Mouse (Mus musculus) leukemia stem cell, adult 10-12 weeks (primary cell): ENCODE results near the gene Alkbh6. TPM values are rescaled to one million over a fixed set of nuclear protein-coding genes. Genes with fewer than 3 reads are reported as not detected.

Source experiments
- polyA plus RNA-seq: library from polyadenylated mRNA; stranded (reverse); fragments of >175 nt; gene quantifications from 2 replicates; pipeline ENCODE4 v1.2.3, GENCODE M21; 2012; ENCODE audit warnings: low replicate concordance

Alkbh6 gene
- polyA plus RNA-seq = 91.3 and 100.0 TPM in 2 replicates

DNA sequence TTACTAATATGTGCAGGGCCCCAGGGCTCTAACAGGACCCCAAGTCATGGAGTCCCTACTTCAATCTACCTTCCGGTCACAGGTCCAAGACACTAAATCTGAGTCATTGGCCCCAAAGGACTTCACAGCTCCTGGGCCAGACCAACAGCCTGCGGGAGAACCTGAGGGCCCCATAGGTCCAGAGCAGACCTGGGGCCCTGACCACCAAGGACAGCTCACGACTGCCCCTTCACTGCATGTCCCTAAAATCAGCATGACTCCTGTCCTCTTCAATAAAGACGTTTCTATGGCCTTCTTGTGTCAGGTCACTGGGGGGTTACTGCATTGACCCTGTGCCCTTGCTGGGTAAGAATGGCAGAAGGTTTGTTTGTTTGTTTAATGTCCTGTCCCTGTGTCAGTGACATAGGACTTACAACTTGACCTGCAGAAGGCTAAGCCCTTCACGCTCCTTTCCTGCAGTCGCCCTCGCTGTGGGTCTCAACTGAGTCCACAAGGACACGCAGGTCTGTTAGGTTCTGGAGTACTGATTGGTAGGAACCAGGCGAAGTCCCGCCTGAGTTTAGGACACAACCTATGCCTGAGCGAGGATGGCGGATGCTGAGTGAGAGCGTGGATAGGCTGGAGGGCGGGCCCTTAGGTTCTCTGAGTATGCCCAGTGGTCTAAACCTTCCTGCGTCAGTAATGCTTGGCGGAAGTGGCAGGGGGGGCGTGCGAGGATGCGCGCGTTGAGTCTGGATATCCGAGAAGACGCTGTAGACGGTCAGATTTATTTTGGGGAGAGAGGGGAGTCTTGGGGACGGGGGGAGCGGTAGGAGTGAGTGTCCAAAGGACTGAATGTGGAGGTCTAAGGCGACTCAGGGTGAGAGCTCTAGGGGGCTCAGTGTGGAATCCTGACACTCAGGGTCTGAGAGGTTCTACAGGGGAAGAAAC lies at the start of gene Alkbh6:
Alkbh6 (plus strand) TSS at position 642 of the 930 bp plus-strand sequence.

DNA sequence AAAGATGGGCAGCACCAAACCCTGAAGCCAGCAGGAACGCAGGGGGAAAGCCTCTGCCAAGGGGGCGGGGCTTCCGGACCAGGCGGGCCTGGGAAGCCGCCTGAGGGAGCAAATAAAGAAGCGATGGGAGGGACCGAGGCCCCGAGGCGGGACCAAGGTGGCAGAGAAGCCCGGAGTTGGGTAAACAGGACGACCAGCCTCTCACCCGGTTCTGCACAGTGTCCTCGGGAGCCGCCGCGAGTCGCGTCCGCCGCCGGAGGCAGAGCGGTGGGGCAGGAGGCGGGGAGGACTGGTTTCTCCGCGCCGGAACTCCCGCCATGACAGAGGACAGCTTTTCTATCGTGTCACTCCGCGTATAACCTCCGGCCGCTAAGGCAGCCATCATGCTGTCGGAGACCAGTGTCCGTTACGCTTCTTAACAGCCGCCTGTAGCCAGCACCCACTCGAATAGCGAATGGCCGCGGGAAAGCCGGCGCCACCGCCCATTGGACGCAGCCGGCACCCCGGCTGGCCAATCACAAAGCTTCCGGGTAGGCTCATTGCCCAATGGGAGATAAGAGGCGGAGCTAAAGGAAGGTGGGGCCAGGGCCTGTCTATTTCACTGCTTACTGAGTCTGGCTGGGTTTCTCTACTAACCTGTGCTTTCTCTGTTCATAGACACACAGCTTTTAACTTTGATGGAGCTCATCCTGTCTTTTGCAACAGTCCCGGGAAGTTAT lies 28.4 kb upstream of the Alkbh6 start, which contains the start of the genes Thap8 and Wdr62:
Thap8 (plus strand) TSS at position 144 of the 719 bp plus-strand sequence.
Wdr62 (minus strand) TSS at position 469 of the 719 bp plus-strand sequence.

DNA sequence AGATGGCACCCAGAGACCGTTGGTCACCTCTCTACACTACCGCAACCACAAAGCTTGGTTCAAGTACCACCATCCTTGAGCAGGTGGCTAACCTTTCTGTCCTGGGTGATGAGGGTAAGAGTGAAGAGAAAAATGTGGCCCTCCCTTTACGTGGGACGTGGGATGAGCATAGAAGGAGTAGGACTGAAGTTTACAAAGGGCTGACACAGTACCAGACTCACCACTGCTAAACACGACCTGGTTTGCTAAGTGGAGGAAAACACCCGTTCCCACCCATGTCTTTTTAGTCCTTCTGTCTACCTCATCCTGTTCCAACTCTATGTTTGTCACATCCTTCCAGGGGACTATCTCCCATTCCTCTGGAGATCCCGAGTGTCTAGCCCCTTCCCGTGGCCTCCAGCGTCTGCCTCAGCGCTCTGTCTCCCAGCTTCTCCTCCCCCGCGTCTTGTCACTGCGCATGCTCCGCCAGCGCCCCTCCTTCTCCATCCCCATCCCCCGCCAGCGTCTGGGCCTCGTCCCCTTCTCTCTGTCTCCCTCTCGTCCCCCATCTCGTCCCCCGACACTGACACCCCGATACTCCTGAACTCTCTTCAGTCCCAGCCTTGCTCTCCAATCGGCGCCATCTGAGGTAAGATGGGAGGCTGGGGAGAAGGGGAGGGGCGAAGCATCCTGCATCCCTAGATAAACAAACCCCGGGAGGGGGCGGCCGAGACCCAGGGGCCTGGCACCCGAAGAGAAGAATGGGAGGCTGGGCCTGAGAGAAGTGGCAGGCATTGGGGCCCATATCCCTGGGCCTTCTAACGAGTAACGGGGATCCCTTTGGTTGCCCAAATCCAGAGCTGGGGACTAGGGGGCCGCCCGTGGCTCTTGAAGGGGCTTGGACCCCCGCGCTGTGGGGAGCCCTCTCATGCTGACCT lies 17.0 kb upstream of the Alkbh6 start, which contains the start of gene Clip3:
Clip3 (plus strand) TSS at position 514 of the 917 bp plus-strand sequence.

DNA sequence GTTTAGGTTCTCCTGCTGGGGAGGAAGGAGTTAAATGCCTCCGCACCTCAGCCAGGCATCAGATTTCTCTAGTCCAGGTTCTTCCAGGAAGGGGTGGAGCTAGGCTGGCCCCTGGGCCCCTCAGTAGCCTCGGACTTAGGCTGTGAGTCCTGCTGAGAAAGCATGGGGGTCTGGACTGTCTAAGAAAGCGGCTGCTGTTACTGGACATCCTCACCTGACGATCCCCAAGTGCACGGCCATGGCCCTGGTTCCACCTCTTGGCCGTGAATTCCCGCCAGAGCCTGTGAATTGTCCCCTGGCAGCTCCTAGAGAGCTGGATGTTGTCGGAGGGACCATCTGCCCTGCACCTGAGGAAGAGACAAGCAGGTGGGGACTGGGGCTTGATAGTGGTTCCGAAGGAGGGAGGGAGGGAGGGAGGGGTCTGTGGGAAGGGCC lies 6.2 kb downstream of the Alkbh6 start, which contains the start of gene Syne4:
Syne4 (plus strand) TSS at position 87 of the 435 bp plus-strand sequence.

DNA sequence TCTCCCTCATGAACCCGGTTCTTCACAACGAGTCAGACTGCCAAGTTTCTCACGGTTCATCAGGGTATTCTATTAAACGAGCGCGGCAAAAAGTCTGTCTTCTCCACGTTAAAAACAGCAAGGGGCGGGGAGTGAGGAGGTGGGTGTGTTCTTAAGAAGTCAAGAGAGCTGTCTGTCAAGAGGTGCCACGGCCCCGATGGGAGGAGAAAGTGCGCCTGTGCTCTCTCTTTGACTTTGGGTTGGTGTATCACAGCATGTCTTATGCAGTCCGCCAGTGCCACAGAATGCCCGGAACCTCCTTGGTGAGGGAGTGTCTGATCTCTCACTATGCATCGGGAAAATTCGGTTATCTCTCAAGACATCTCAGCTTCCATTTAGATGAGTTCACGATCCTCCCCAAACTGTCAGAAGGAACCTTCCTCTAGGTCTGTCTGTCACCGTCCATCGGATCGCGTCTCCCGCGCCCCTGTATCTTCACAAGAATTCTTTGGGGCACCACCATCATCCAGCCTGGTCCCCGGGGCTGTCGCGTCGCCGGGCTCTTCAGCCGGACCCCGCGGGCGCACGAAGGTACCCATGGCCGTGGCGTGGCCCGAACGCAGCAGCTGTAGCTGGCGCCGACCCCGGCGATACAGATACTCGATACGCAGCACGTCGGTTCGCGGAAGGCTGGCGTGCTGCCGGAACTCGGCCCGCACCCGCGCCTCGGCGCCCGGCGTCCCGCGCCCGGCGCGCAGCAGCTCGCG lies 13.2 kb downstream of the Alkbh6 start, which contains the start of gene E130208F15Rik:
E130208F15Rik (plus strand) TSS at position 202 of the 746 bp plus-strand sequence.

DNA sequence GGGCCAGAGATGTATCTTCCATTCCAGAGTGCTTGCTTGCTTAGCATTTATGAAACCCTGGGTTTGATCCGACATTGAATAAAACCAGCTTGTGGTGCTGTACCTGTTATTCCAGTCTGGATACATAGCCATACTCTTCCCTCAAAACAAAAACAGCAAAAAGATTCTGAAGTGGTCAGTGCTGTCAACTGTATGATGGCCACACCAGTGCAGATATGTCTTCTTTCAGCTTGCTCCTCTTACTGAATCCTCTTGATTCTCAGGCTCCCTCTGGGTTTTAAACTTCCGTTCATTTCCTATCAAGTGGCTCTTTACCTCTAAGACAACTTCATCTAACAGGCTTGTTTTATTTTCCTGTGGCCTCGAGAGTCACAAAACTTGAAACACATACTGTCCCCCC lies 15.3 kb downstream of the Alkbh6 start, which contains the start of gene Sdhaf1:
Sdhaf1 (minus strand) TSS at position 101 of the 400 bp plus-strand sequence.

DNA sequence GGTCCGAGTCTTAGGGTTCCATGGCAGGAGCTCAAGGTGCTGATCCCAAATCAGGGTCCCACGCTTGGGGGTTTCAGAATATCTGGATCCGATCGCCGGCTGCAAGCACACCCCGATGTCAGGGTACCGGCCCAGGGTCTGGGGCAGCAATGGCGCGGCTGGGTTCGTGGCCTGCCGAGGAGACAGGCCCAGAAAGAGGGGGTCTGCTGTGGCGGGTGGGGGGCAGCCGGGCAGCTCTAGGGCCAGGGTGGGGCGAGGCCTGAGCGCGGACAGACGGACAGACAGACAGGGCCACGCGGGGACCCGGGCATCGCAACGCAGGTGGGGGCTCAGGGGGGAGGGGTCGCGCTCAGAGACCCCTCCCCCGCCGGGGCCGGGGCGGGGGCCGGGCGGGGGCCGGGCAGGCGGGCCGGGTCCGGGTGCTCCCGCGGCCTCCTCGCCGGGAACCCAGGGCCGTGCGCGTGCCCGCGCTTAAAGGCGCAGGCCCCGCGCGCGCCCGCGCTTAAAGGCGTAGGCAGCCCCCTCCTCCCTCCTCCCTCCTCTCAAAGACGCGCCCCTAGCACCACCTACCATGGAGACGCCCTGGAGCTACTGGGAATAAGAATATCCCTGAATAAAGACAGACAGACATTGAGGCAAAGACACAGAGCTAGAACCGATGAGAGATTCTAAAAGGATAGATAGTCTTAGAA lies 54.3 kb downstream of the Alkbh6 start, which contains the start of gene Lrfn3:
Lrfn3 (minus strand) TSS at position 121 of the 692 bp plus-strand sequence.

Other genes starting within 250 kb of the Alkbh6 start
- gene Zfp82, start 235.8 kb upstream of the Alkbh6 start, polyA plus RNA-seq = 0.14 and 0.46 TPM in 2 replicates
- not detected in 2 replicates for gene Gm26920, start 218.3 kb upstream of the Alkbh6 start, polyA plus RNA-seq
- gene Zfp566, start 218.2 kb upstream of the Alkbh6 start, polyA plus RNA-seq = 0.27 and 0.80 TPM in 2 replicates
- 0.48 and 0.87 TPM in 2 replicates for gene Zfp260, start 213.9 kb upstream of the Alkbh6 start, polyA plus RNA-seq
- gene Zfp382, start 186.8 kb upstream of the Alkbh6 start, polyA plus RNA-seq = 4.5 and 5.5 TPM in 2 replicates
- gene Zfp146, start 139.0 kb upstream of the Alkbh6 start, polyA plus RNA-seq = 1.1 and 2.7 TPM in 2 replicates
- gene Cox7a1, start 124.6 kb upstream of the Alkbh6 start, polyA plus RNA-seq = not detected in 2 replicates
- gene Capns1, start 109.9 kb upstream of the Alkbh6 start, polyA plus RNA-seq = 94.0 and 122 TPM in 2 replicates
- gene Polr2i, start 76.8 kb upstream of the Alkbh6 start, polyA plus RNA-seq = 28.6 and 47.9 TPM in 2 replicates
- gene Tbcb, start 76.4 kb upstream of the Alkbh6 start, polyA plus RNA-seq = 10.1 and 15.2 TPM in 2 replicates
- gene Ovol3, start 73.0 kb upstream of the Alkbh6 start, polyA plus RNA-seq = not detected in 2 replicates
- gene Thap8, start 28.6 kb upstream of the Alkbh6 start, polyA plus RNA-seq = 0.24 TPM in 1 of 2 replicates, not detected in the other
- 22.7 and 114 TPM in 2 replicates for gene Wdr62, start 28.3 kb upstream of the Alkbh6 start, polyA plus RNA-seq
- gene Clip3, start 17.0 kb upstream of the Alkbh6 start, polyA plus RNA-seq = 0.65 and 4.6 TPM in 2 replicates
- gene Syne4, start 6.1 kb downstream of the Alkbh6 start, polyA plus RNA-seq = 1.8 and 1.9 TPM in 2 replicates
- gene E130208F15Rik, start 13.0 kb downstream of the Alkbh6 start, polyA plus RNA-seq = 0.96 and 1.7 TPM in 2 replicates
- gene Sdhaf1, start 15.2 kb downstream of the Alkbh6 start, polyA plus RNA-seq = 4.7 and 8.8 TPM in 2 replicates
- 0.06 and 0.26 TPM in 2 replicates for gene Lrfn3, start 54.1 kb downstream of the Alkbh6 start, polyA plus RNA-seq
- gene Tyrobp, start 105.0 kb downstream of the Alkbh6 start, polyA plus RNA-seq = 9.6 and 46.1 TPM in 2 replicates
- 10.4 TPM in 1 of 2 replicates, not detected in the other for gene Hcst, start 111.1 kb downstream of the Alkbh6 start, polyA plus RNA-seq
- gene Nfkbid, start 113.0 kb downstream of the Alkbh6 start, polyA plus RNA-seq = 16.8 and 18.4 TPM in 2 replicates
- gene Aplp1, start 136.8 kb downstream of the Alkbh6 start, polyA plus RNA-seq = 1.1 and 1.3 TPM in 2 replicates
- gene Kirrel2, start 149.0 kb downstream of the Alkbh6 start, polyA plus RNA-seq = not detected in 2 replicates
- 0.14 TPM in 1 of 2 replicates, not detected in the other for gene Nphs1, start 149.6 kb downstream of the Alkbh6 start, polyA plus RNA-seq
- 0.13 TPM in 1 of 2 replicates, not detected in the other for gene Prodh2, start 184.9 kb downstream of the Alkbh6 start, polyA plus RNA-seq
- gene Arhgap33, start 226.3 kb downstream of the Alkbh6 start, polyA plus RNA-seq = 121 and 163 TPM in 2 replicates
- gene Hspb6, start 243.5 kb downstream of the Alkbh6 start, polyA plus RNA-seq = 22.9 and 50.6 TPM in 2 replicates
- 29.4 and 49.1 TPM in 2 replicates for gene Proser3, start 243.6 kb downstream of the Alkbh6 start, polyA plus RNA-seq